Mouse (Mus musculus): ENCODE data around the gene Ccdc80.

DNA sequence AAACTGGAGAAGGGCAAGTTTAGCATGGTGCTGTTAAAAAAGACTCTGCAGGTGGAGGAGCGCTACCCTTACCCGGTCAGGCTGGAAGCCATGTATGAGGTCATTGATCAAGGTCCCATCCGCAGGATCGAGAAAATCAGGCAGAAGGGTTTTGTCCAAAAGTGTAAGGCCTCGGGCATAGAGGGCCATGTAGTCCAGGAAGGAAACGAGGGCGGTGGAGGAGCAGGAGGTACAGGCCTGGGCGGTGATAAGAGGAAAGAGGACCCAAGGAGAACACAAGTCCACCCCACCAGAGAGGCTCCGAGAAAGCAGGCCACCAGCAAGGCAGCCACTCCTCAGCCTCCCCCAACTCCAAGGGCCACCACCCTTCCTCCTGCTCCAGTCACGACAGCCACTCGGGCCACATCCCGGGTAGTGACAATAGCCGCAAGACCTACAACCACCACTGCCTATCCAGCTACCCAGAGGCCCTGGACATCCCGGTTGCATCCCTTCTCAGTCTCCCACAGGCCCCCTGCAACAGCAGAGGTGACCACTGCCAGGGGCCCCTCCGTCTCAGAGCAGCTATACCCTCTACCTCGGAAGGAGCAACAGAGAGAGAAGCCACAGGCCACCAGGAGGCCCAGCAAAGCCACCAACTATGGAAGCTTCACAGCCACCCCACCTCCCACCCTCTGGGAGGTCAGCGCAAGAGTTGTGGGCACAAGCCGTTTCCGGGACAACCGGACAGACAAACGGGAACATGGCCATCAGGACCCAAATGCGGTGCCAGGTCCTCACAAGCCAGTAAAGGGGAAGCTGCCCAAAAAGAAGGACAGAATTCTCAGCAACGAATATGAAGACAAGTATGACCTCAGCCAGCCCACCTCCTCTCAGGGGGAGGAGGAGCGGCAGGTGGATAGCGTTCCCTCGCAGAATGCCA is 2.6 kb downstream of the Ccdc80 start:
- no peak for TF ChIP-seq CTCF (IDR thresholded peaks at IDR 0.05; ENCODE audit: low read depth)
- no peak for TF ChIP-seq EP300 (IDR thresholded peaks at IDR 0.05; ENCODE audit: low read depth)
